Comparison of ENCODE assay signal across 9 mouse cellular contexts in genomic region chr10:111226508-111226907, GRCm38 (mm10).
DNase-seq lines count a peak whose midpoint lies in the region; ATAC-seq and TF ChIP-seq lines count a peak whose summit lies in the region.
"Had no signal": no experiment of that assay in that cellular context is flagged by ENCODE, and none has a peak within 500 bp of the region (broad histone marks: within the 10 kb centered on the region; RNA-seq: fewer than 3 reads in every experiment).

No protein-coding gene starts in this region.

- WGBS in bone marrow, adult 2 months: 36% methylated on average over 3 of the region's 3 CpGs
- WGBS in heart, embryonic 15.5 days: 24% methylated on average over 3 of the region's 3 CpGs
- 29% methylated on average over 3 of the region's 3 CpGs for WGBS in liver, embryonic 14.5 days (ENCODE audit: insufficient replicate concordance)
- 24% methylated on average over 3 of the region's 3 CpGs for WGBS in neural tube, embryonic 13.5 days

- H3K9me3 ChIP-seq in heart, embryonic 15.5 days (replicated peaks): no peaks in the 10 kb centered on the region
- no peaks in the 10 kb centered on the region for H3K9me3 ChIP-seq in liver, embryonic 14.5 days (ENCODE audit: control insufficient read depth, low read length)
- H3K9me3 ChIP-seq in neural tube, embryonic 13.5 days: no peaks in the 10 kb centered on the region
- H3K9me3 ChIP-seq: embryonic facial prominence, embryonic 13.5 days had no signal

- H3K4me2 ChIP-seq in heart, embryonic 15.5 days: no peak overlapping the region
- no peak overlapping the region for H3K4me2 ChIP-seq in liver, embryonic 14.5 days (ENCODE audit: low read depth)
- no peak overlapping the region for H3K4me2 ChIP-seq in neural tube, embryonic 13.5 days
- H3K4me2 ChIP-seq: embryonic facial prominence, embryonic 13.5 days had no signal

- H3K27ac ChIP-seq in bone marrow, adult 2 months (ENCODE audit: control insufficient read depth, insufficient read depth, low read depth, low read length, poor library complexity): no peak overlapping the region
- no peak overlapping the region for H3K27ac ChIP-seq in heart, embryonic 15.5 days
- H3K27ac ChIP-seq in liver, embryonic 14.5 days: no peak overlapping the region
- H3K27ac ChIP-seq in neural tube, embryonic 13.5 days (replicated peaks): no peak overlapping the region
- H3K27ac ChIP-seq in testis, adult 2 months (ENCODE audit: control insufficient read depth, insufficient read depth, low read depth, low read length): no peak overlapping the region
- H3K27ac ChIP-seq: embryonic facial prominence, embryonic 13.5 days had no signal

- no peak for TF ChIP-seq POLR2A in bone marrow, adult 2 months (IDR thresholded peaks at IDR 0.05; ENCODE audit: borderline replicate concordance, control insufficient read depth, low read depth, low read length)
- TF ChIP-seq POLR2A in testis, adult 2 months (IDR thresholded peaks at IDR 0.05; ENCODE audit: control insufficient read depth, low read depth, low read length): no peak

- H3K4me3 ChIP-seq in bone marrow, adult 2 months (replicated peaks; ENCODE audit: control insufficient read depth, low read depth, low read length): no peak overlapping the region
- no peak overlapping the region for H3K4me3 ChIP-seq in heart, embryonic 15.5 days
- H3K4me3 ChIP-seq in liver, embryonic 14.5 days (ENCODE audit: insufficient read depth in 1 of 2, low read depth in 2 of 2, low read length in 2 of 2): no peak overlapping the region
- no peak overlapping the region for H3K4me3 ChIP-seq in neural tube, embryonic 13.5 days
- H3K4me3 ChIP-seq in testis, adult 2 months (ENCODE audit: control insufficient read depth, low read depth, low read length): no peak overlapping the region
- H3K4me3 ChIP-seq: embryonic facial prominence, embryonic 13.5 days had no signal

- H3K9ac ChIP-seq in heart, embryonic 15.5 days: no peak overlapping the region
- H3K9ac ChIP-seq in liver, embryonic 14.5 days (replicated peaks): no peak overlapping the region
- H3K9ac ChIP-seq in neural tube, embryonic 13.5 days: no peak overlapping the region
- H3K9ac ChIP-seq: embryonic facial prominence, embryonic 13.5 days had no signal

- TF ChIP-seq CTCF in bone marrow, adult 2 months (IDR thresholded peaks at IDR 0.05; ENCODE audit: control insufficient read depth, insufficient read depth, low read length): peak; percentile 91
- peak; percentile 96 for TF ChIP-seq CTCF in liver, embryonic 14.5 days (IDR thresholded peaks at IDR 0.05; ENCODE audit: low read depth)
- peak; percentile 89; the same call in 1 of the 2 replicates for TF ChIP-seq CTCF in testis, adult 2 months (IDR thresholded peaks at IDR 0.05; ENCODE audit: control insufficient read depth, insufficient read depth, insufficient replicate concordance, low read depth, low read length)

- peak; percentile 70; the same call in 1 of the 2 replicates for ATAC-seq in erythroid progenitor cell, adult 5-6 weeks (replicated peaks; ENCODE audit: low FRiP score, poor library complexity, severe bottlenecking)
- ATAC-seq in heart, embryonic 15.5 days (replicated peaks; ENCODE audit: insufficient number of reproducible peaks, insufficient read depth, low FRiP score, low read depth): peak; percentile 51; the same call in 1 of the 2 replicates
- ATAC-seq in liver, embryonic 14.5 days (ENCODE audit: insufficient read depth): peak; percentile 34; the same call in 1 of the 2 replicates
- peak; percentile 59 for ATAC-seq in neural tube, embryonic 13.5 days (ENCODE audit: low read depth)

- no peaks in the 10 kb centered on the region for H3K36me3 ChIP-seq in heart, embryonic 15.5 days
- no peaks in the 10 kb centered on the region for H3K36me3 ChIP-seq in liver, embryonic 14.5 days (replicated peaks; ENCODE audit: control insufficient read depth, insufficient read depth, low read depth)
- H3K36me3 ChIP-seq in neural tube, embryonic 13.5 days: no peaks in the 10 kb centered on the region
- no peaks in the 10 kb centered on the region for H3K36me3 ChIP-seq in testis, adult 2 months (ENCODE audit: control insufficient read depth, insufficient read depth, low read length)
- H3K36me3 ChIP-seq: embryonic facial prominence, embryonic 13.5 days had no signal

- no peaks in the 10 kb centered on the region for H3K27me3 ChIP-seq in heart, embryonic 15.5 days
- H3K27me3 ChIP-seq in liver, embryonic 14.5 days (ENCODE audit: control insufficient read depth, insufficient read depth, low read length): no peaks in the 10 kb centered on the region
- H3K27me3 ChIP-seq in neural tube, embryonic 13.5 days: no peaks in the 10 kb centered on the region
- H3K27me3 ChIP-seq in testis, adult 2 months (ENCODE audit: control insufficient read depth, insufficient read depth, low read length): no peaks in the 10 kb centered on the region
- H3K27me3 ChIP-seq: embryonic facial prominence, embryonic 13.5 days had no signal

- no peaks in the 10 kb centered on the region; the same call in 1 of the 2 replicates for H3K4me1 ChIP-seq in bone marrow, adult 2 months (ENCODE audit: control insufficient read depth, insufficient read depth, low read length)
- H3K4me1 ChIP-seq in heart, embryonic 15.5 days (replicated peaks): peaks cover 22% of the 10 kb centered on the region
- H3K4me1 ChIP-seq in liver, embryonic 14.5 days (replicated peaks; ENCODE audit: control insufficient read depth in 2 of 2, insufficient read depth in 2 of 2, low read length in 1 of 2): peaks cover 10 to 14% of the 10 kb centered on the region in 2 experiments; a peak in 3 of 4 replicates
- H3K4me1 ChIP-seq in neural tube, embryonic 13.5 days (replicated peaks): peaks cover 8% of the 10 kb centered on the region; the same call in 1 of the 2 replicates
- H3K4me1 ChIP-seq in testis, adult 2 months (ENCODE audit: control insufficient read depth, insufficient read depth, low read length): no peaks in the 10 kb centered on the region
- H3K4me1 ChIP-seq: embryonic facial prominence, embryonic 13.5 days had no signal

- TF ChIP-seq EP300 in liver, embryonic 14.5 days (IDR thresholded peaks at IDR 0.05; ENCODE audit: low read depth): no peak

- peak; percentile 85 for DNase-seq in CD4-positive helper T cell, adult 2 months (ENCODE audit: low read depth, low spot score)
- peak; percentile 89 to 96 for DNase-seq in kidney, postnatal 36 days
- DNase-seq in liver, embryonic 14.5 days (ENCODE audit: low read depth in 3 of 3, low spot score in 3 of 3): peak; percentile 66 to 72 (median 67)
